Mouse (Mus musculus): ENCODE measurements at regions not wholly inside any gene's neighbourhood (a gene's known extent, or its start where the extent isn't known, plus 50 kb on each side); places are given as distances from the start of the nearest gene placed in this dataset.

DNA sequence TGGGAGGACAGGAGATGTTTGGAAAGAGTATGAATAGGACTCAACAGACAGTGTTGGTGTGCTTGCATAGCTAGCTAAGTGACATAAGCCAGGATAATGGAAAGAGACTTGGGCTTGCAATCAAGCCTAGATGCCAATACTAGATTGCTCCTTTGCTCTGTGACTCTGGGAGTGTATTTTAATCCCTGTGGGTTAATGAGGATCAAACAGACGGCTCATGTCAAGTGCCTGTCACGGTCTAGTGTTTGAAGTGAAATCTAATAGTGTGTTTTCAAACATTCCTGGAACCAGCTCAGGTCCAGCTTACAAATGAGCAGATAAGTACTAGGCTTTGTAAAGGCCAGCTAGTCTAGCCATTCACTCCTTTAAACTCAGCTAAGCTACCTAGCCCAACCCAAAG is 64.1 kb upstream of the Ranbp3l start:
- Histone ChIP-seq H3K27me3 (no peaks in the 10 kb centered on the region), H3K9ac (no peak overlapping the region), H3K9me3 (no peaks in the 10 kb centered on the region), H3K4me1 (replicated peaks) (no peaks in the 10 kb centered on the region), H3K4me2 (no peak overlapping the region), H3K4me3 (no peak overlapping the region), H3K36me3 (no peaks in the 10 kb centered on the region), H3K27ac (no peak overlapping the region)
- no peak for ATAC-seq (ENCODE audit: low FRiP score)
- 67% methylated on average over 2 of the region's 2 CpGs for WGBS

DNA sequence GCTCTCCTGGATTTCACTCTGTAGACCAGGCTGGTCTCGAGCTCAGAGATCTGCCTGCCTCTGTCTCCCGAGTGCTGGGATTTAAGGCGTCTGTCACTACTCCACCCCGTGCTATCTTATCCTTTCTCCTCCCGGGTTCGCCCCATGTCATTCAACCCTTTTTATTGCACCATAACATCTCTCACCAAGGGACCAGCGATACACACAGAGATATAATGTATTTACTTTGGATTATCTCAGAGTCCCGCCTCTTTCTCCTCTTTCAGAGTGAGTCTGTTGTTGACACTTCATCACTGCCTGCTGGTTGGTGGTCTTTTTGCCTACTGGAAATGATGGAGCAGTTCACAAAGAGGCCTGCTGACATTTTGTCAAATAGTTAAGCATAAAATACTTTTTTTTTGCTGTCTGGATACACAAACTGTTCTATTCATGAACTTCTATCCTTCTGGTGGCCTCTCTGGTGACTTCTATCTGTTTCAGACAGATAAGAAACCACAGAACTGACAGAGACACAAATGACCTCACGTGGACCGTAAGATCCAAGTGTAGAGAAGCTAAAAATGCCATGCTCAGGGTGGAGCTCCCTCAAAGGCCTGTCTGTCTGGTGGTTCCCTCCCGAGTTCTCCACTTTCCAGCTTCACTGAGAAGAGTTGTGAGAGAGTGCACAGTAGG is 70.1 kb upstream of the Ranbp3l start:
- no peak overlapping the region for H3K9ac ChIP-seq
- H3K27me3 ChIP-seq: no peaks in the 10 kb centered on the region
- WGBS: 91% methylated on average over 11 of the region's 11 CpGs
- H3K4me1 ChIP-seq (replicated peaks): no peaks in the 10 kb centered on the region
- H3K27ac ChIP-seq: no peak overlapping the region
- no peak overlapping the region for H3K4me2 ChIP-seq
- H3K4me3 ChIP-seq: no peak overlapping the region
- no peaks in the 10 kb centered on the region for H3K36me3 ChIP-seq
- no peak for ATAC-seq (ENCODE audit: low FRiP score)
- H3K9me3 ChIP-seq: no peaks in the 10 kb centered on the region

DNA sequence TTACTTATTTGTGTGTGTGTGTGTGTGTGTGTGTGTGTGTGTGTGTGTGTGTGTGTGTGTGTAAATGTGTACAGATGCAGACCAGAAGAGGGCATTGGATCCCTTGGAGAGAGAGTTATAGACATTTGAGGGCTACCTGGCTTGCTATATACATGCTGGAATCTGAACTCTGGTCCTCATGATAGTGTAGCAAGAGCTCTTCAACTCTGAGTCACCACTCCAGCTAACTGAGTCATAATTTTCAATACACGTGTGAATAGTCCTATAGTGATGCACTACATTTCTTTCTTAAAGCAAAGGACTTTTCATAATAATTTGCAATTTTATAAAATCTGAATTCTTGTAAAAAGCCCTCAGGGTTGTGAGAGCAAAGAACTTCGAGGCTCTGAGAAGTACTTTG is 70.9 kb upstream of the Ranbp3l start:
- Histone ChIP-seq H3K27me3 (no peaks in the 10 kb centered on the region), H3K9me3 (no peaks in the 10 kb centered on the region), H3K27ac (no peak overlapping the region), H3K9ac (no peak overlapping the region), H3K4me3 (no peak overlapping the region), H3K4me1 (replicated peaks) (no peaks in the 10 kb centered on the region), H3K4me2 (no peak overlapping the region), H3K36me3 (no peaks in the 10 kb centered on the region)
- ATAC-seq (ENCODE audit: low FRiP score): no peak
- 94% methylated on average over 2 of the region's 2 CpGs for WGBS

DNA sequence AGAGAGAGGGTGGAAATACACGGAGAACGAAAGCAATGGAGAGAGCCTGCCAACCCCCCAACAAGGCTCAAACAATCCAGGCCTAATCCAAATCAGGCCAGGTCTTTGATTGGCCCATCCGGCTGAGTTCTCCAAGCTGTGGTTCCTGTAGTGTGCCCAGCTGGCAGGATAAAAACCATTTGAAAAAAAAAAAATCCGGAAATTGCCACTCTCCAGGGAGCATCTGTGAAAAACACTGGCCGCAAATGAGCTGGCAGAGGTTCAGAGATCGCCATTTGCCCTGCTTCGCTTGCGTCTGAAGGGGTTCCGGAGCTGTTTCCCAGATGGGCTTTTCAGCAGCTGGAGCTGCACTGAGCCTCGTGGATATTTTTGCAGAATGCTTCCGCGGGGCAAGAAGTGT is 71.4 kb upstream of the Ranbp3l start:
- no peak for ATAC-seq (ENCODE audit: low FRiP score)
- no peak overlapping the region for H3K9ac ChIP-seq
- no peaks in the 10 kb centered on the region for H3K27me3 ChIP-seq
- H3K4me3 ChIP-seq: no peak overlapping the region
- no peaks in the 10 kb centered on the region for H3K4me1 ChIP-seq (replicated peaks)
- H3K36me3 ChIP-seq: no peaks in the 10 kb centered on the region
- no peak overlapping the region for H3K4me2 ChIP-seq
- no peaks in the 10 kb centered on the region for H3K9me3 ChIP-seq
- H3K27ac ChIP-seq: no peak overlapping the region
- 67% methylated on average over 12 of the region's 12 CpGs for WGBS

DNA sequence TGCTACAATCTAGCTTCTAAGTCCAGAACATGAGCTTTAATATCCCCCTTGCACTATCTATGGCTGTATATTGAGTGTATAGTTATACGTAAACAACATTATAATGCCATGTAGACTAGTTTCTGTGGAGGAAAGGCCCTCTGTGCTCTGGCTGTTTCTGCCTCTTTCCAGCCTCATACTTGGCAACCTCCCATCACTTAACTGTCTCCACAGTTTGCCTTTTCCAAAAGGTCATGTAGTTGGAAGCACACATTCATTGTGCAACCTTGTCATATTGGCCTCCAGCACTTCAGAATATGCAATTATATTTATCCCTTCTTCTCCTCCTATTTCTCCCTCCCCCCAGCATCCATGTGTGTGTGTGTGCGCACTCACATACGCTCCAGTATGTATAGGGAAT is 82.2 kb upstream of the Ranbp3l start:
- no peak for ATAC-seq (ENCODE audit: low FRiP score)
- WGBS: 99% methylated on average over 3 of the region's 3 CpGs

DNA sequence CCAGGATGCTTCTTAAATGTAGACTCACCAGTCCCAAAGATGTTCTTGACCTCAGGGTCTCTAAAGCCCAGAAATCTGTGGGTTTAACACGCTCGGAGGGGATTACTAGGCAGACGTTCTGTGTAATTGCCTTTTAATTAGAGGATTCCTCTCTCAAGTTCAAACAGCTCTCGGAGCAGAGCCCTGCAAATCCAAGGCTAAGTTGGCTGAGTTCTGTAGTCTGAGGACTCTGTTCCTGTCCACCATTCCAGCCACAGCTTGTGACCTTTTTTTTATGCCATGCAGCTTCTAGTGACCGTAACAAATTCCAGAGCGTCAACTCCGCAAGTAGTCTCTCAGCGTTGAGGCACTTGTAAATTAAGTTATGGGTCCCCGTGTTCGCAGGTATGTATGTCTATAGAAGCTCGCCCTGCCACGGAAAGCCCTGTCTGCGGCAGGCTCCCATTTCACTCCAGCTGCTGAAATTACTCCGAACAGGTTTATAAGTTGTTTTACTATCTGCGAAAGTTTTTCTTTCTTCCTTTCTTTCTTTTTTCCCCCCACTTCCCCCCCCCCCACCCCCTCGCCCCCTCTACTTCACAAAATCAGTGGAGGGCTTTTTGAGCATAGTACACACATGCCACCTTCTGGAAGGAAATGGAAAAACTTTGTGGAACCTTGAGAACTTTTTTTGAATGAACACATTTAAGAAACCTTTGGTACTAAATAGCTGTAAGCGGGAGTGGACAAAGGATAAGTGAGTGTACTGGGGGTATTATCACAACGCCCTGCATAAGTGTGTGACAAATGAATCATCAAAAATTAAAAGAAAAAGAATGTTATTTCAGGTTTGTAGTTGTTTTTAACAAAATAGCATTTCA is 82.9 kb upstream of the Ranbp3l start:
- no peaks in the 10 kb centered on the region for H3K27me3 ChIP-seq
- no peaks in the 10 kb centered on the region for H3K4me1 ChIP-seq (replicated peaks)
- no peaks in the 10 kb centered on the region for H3K36me3 ChIP-seq
- 0 out of 2 replicates have a peak overlapping the region, but pooled peaks have one; percentile 19 for H3K4me2 ChIP-seq
- no peak overlapping the region for H3K9ac ChIP-seq
- H3K27ac ChIP-seq: no peak overlapping the region
- 0 out of 2 replicates have a peak, but pooled peaks have one; percentile 46 for ATAC-seq (ENCODE audit: low FRiP score)
- 58% methylated on average over 18 of the region's 18 CpGs for WGBS
- no peak overlapping the region for H3K4me3 ChIP-seq
- H3K9me3 ChIP-seq: no peaks in the 10 kb centered on the region

More for the DNA sequence above, 82.2 kb upstream of the Ranbp3l start:
- Histone ChIP-seq H3K4me1 (replicated peaks) (no peaks in the 10 kb centered on the region), H3K9ac (no peak overlapping the region), H3K36me3 (no peaks in the 10 kb centered on the region), H3K27me3 (no peaks in the 10 kb centered on the region), H3K4me2 (no peak overlapping the region), H3K9me3 (no peaks in the 10 kb centered on the region), H3K4me3 (no peak overlapping the region), H3K27ac (no peak overlapping the region)

DNA sequence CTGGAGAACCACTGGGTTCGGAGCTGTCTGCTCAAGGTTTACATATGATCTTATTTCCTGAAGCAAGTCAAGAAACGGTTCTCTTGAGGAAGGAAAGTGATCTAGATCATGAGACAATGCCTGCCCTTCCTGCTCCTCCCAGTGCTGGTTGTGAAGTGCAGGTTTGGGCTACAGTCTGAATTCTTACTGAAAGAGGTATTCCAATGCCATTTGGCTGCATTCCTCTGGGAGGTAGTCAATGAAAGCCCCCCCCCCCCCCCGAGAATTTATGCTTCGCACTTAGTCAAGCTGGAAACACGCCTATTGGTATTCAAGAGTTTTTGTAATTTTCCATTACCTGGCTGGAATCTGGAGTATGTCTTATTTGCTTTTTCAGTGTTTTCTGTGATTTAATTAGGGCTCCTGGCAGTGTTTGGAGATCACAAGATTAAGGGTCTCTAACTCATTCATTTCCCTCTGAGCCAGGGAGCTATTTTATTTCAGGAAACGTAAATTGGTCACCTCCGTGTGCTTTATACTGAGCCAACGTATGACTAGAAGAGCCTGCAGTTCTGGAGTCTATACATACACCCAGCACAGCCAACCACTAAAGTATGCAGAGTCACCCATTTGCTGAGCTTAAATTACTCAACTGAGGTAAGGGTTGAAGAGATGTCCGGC is 84.7 kb upstream of the Ranbp3l start:
- Histone ChIP-seq H3K9ac (no peak overlapping the region), H3K36me3 (no peaks in the 10 kb centered on the region), H3K27ac (no peak overlapping the region), H3K4me1 (replicated peaks) (no peaks in the 10 kb centered on the region), H3K27me3 (no peaks in the 10 kb centered on the region), H3K4me3 (no peak overlapping the region), H3K9me3 (no peaks in the 10 kb centered on the region), H3K4me2 (no peak overlapping the region)
- no peak for ATAC-seq (ENCODE audit: low FRiP score)
- WGBS: 86% methylated on average over 9 of the region's 9 CpGs

DNA sequence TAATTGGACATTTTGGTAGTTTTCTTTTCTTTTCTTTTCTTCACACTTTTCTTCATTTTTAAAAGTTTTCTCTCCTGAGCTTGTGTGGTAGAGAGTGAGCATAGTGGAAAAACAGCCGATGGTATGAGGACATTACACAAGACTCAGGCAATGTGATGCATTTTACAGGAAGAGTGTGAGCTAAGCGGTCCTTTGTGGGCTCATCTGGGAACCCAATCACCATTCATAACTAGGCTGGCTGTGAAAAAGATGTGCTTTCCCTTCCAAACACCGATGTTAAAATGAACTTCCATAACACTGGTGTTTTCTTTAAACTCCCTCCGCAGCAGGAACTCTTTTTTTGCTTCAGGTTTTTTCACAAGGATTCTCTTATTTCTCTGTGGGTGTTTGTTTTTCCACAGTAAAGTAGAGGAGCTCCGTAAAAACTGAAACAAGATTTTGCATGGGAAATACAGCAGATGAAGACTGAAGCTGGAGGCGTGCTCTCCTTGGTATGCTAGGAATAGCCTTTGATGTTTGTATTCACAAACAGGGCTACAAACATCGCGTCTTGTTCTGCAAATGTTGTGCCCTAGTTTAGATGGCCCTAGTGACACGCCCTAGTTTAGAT is 92.8 kb upstream of the Ranbp3l start:
- WGBS: 84% methylated on average over 9 of the region's 9 CpGs

DNA sequence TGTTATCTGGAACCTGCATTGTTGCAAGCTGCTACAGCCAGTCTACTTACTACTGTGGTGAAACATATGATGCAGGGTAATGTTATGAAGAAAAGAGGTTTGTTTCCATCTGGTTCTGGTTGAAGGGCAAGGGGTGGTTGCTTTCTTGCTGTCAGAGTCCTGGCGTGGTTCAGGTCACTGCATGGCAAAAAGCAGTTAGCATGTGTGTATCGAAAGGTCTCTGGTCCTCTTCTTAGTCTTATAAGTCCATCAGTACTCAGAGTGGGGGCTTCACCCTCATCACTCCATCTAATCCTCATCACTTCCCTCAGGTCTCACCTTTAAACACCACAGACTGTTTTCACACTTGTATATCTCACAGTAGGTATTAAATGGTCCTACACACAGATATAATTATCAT is 99.7 kb upstream of the Ranbp3l start:
- Histone ChIP-seq H3K4me1 (replicated peaks) (peaks cover 4% of the 10 kb centered on the region; the same call in 1 of the 2 replicates), H3K27ac (no peak overlapping the region), H3K9ac (no peak overlapping the region), H3K27me3 (no peaks in the 10 kb centered on the region), H3K9me3 (no peaks in the 10 kb centered on the region), H3K4me3 (no peak overlapping the region), H3K36me3 (no peaks in the 10 kb centered on the region), H3K4me2 (no peak overlapping the region)
- ATAC-seq (ENCODE audit: low FRiP score): no peak
- WGBS: 93% methylated on average over 2 of the region's 2 CpGs

More for the DNA sequence above, 92.8 kb upstream of the Ranbp3l start:
- Histone ChIP-seq H3K27ac (no peak overlapping the region), H3K9me3 (no peaks in the 10 kb centered on the region), H3K9ac (no peak overlapping the region), H3K4me3 (no peak overlapping the region), H3K4me1 (replicated peaks) (no peaks in the 10 kb centered on the region), H3K4me2 (no peak overlapping the region), H3K36me3 (no peaks in the 10 kb centered on the region), H3K27me3 (no peaks in the 10 kb centered on the region)
- no peak for ATAC-seq (ENCODE audit: low FRiP score)

DNA sequence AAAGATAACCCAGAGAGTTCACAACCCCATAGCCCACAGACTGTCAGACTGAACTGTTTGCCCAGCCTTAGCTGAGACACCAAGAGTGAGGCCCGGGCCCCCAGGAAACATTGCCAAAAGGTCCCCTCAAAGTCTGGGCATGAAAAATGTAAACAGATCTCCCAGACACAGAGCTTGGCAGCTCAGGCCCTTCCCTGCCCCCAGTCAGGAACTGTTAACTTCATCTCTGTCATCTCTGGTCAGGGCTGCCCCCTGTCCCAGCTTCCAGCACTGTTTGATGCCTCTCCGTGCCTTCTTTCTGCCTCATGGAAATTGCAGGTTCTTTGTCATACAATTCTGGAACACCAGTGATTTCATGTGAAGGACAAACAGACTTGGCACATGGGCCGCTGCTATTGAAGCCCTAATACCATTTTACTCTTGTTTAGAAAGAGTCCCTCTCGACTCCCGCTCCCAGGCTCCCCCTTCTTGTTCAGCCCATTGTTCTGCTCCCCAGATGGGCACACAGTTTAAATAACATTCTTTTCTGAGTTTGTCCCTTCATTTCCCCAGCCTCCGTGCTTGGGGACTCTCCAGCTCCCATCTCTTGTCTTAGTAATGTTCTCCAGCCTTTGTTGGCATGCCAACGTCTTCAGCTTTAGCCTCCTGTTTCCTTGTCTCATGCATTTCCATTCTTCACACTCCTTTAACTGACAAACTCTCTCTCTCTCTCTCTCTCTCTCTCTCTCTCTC is 100.4 kb upstream of the Ranbp3l start:
- peaks cover 4% of the 10 kb centered on the region; the same call in 1 of the 2 replicates for H3K4me1 ChIP-seq (replicated peaks)
- H3K36me3 ChIP-seq: no peaks in the 10 kb centered on the region
- 40% methylated on average over 7 of the region's 7 CpGs for WGBS
- H3K27me3 ChIP-seq: no peaks in the 10 kb centered on the region
- H3K27ac ChIP-seq: peak overlapping the region; percentile 3; the same call in 1 of the 2 replicates
- ATAC-seq (ENCODE audit: low FRiP score): peak; percentile 72
- no peak overlapping the region for H3K4me2 ChIP-seq
- no peak overlapping the region for H3K9ac ChIP-seq
- H3K9me3 ChIP-seq: no peaks in the 10 kb centered on the region
- H3K4me3 ChIP-seq: no peak overlapping the region

DNA sequence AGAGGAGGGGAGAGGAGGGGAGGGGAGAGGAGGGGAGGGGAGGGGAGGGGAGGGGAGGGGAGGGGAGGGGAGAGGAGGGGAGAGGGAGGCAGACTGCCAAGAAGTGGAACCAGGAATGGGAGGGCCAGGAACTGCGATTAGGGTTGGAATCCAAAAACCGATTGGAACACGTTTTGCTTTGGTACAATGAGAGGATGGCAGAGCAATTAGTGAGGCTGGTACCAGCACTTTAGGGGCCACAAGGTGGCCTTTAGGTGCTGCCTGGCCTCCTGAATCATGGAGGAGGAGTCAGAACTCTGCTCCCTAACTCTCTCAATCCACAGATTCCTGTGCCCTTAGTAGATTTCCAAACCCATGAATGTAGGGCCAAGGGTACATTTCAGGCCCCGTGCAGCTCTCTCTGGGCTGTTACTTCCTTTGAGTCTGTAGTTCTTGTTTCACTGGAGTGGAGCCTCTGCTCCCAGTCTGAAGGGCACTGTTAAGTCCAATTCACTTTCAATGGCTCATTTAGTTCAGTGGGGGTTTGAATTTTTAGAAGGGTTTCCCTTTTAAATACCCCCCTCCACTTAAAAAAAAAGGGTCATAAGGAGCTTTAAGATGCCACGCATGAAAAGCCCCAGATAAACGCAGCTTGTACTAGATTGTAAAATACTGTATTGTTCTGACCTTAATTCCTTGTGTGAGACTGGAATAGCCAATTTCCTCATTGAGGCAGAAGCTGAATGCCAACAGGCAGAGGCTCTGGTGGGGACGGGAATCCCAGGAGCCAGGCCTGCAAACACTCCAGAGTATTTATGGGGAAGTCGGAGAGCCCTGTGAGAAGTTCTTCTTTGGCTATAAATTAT is 102.4 kb upstream of the Ranbp3l start:
- Histone ChIP-seq H3K36me3 (no peaks in the 10 kb centered on the region), H3K4me2 (no peak overlapping the region), H3K27ac (no peak overlapping the region), H3K9ac (no peak overlapping the region), H3K27me3 (no peaks in the 10 kb centered on the region), H3K4me1 (replicated peaks) (peaks cover 4% of the 10 kb centered on the region; the same call in 1 of the 2 replicates), H3K9me3 (no peaks in the 10 kb centered on the region), H3K4me3 (no peak overlapping the region)
- peak; percentile 68 for ATAC-seq (ENCODE audit: low FRiP score)
- 55% methylated on average over 8 of the region's 8 CpGs for WGBS

Measured in hindbrain, embryonic 13.5 days (tissue).